Mouse (Mus musculus): ENCODE results near the gene Gm1113.

DNA sequence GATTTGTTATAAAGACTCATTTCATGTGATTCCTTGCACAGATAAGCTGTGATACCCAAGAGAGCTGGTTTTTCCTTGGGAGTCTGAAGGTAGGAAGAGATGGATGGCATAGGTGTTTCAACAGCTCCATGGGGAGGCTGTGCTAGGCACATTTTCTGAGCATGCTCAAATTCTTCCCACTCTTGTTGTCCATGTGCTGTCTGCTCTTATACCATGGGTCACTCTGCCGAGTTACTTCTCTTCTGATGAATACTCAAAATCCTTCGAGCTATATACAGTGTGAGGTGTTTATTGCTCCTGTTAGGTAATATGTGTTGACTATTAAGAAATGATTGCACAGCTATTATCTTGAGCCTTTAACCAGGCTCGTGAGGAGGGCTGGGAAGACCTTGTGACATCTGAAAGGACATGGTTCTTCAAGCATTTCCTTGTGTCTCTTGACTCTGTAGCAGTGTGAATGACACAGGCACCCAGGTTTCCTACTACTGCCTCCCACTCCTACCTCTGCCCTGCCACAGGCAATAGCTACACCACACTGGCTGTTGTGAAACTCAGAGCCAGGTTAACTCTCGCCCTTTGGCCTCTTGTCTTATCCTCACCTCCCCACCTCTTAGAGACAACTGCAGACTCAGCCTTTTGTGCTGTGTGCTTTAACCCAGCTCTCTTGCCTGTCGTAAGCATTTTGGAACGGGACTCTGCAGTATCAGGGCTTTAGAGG, 2.7 kb upstream of the Gm1113 start:
- TF ChIP-seq CTCF (IDR thresholded peaks at IDR 0.05) (no peak), EP300 (IDR thresholded peaks at IDR 0.05) (no peak)

Measured in lung, postnatal 0 days (tissue).